Mouse (Mus musculus) lung, postnatal 0 days (tissue): ENCODE measurements around the gene Cdh26. TPM values are rescaled to one million over a fixed set of nuclear protein-coding genes. Genes with fewer than 3 reads are reported as not detected.

Experiments used
- ATAC-seq: fragments of 200-750 bp; cut with Nextera tagmentation; 2 replicates; pipeline ENCODE4 v1.8.0; 2017; ENCODE audit warnings: moderate library complexity
- DNase-seq: peaks from one replicate; pipeline ENCODE4 v3.0.0-alpha.2; 2016; ENCODE audit warnings: low spot score
- H3K27ac ChIP-seq: fragments of 300-500 bp; sonication (generic); 2 replicates; pipeline ENCODE4 v1.5.1; 2014; ENCODE audit warnings: antibody characterized with exemption, mild to moderate bottlenecking, low read length, mixed read lengths
- H3K27me3 ChIP-seq: fragments of 300-500 bp; sonication (generic); replicated peaks from 2 replicates; pipeline ENCODE4 v1.6.1; 2014; ENCODE audit warnings: low read length, mixed read lengths; ENCODE audit not compliant: insufficient read depth
- H3K36me3 ChIP-seq: fragments of 300-500 bp; sonication (generic); 2 replicates; pipeline ENCODE4 v1.6.1; 2014; ENCODE audit warnings: low read length, mixed read lengths; ENCODE audit not compliant: insufficient read depth
- H3K4me1 ChIP-seq: fragments of 300-500 bp; sonication (generic); 2 replicates; pipeline ENCODE4 v1.6.1; 2014; ENCODE audit warnings: antibody characterized with exemption, low read depth, low read length, mixed read lengths; ENCODE audit not compliant: insufficient read depth
- H3K4me2 ChIP-seq: fragments of 300-500 bp; sonication (generic); replicated peaks from 2 replicates; pipeline ENCODE4 v1.6.1; 2014; ENCODE audit warnings: low read depth, mild to moderate bottlenecking, low read length, moderate library complexity, mixed read lengths
- H3K4me3 ChIP-seq: fragments of 300-500 bp; sonication (generic); 2 replicates; pipeline ENCODE4 v1.5.1; 2014; ENCODE audit warnings: low read depth, low read length
- H3K9ac ChIP-seq: fragments of 300-500 bp; sonication (generic); replicated peaks from 2 replicates; pipeline ENCODE4 v1.6.1; 2014; ENCODE audit warnings: low read depth, mild to moderate bottlenecking
- H3K9me3 ChIP-seq: fragments of 300-500 bp; sonication (generic); 2 replicates; pipeline ENCODE4 v1.6.1; 2016; ENCODE audit warnings: low read length, mixed read lengths
- CTCF ChIP-seq: IDR thresholded peaks from 2 replicates; pipeline ENCODE4 v1.5.1; 2016; ENCODE audit warnings: antibody characterized with exemption, mild to moderate bottlenecking
- EP300 ChIP-seq: IDR thresholded peaks from 2 replicates; pipeline ENCODE4 v1.6.1; 2016; ENCODE audit warnings: antibody characterized with exemption, mild to moderate bottlenecking, control low read depth
- WGBS: fragments of 180-500 bp; shearing (Covaris S2); extraction: QIAGEN DNeasy Blood & Tissue Kit; methylation state at CpG from one replicate; pipeline ENCODE4 v1.1.7; 2014; 5-methylcytosine and 5-hydroxymethylcytosine counted together
- polyA plus RNA-seq: library from polyadenylated mRNA; unstranded; fragments of >200 nt; fragmentation: Nextera tagmentation; extraction: Ambion mirVana; gene quantifications from 2 replicates; pipeline ENCODE4 v1.2.1, GENCODE M21; 2015

Gene Cdh26
- polyA plus RNA-seq, 1 experiment from 2014 or later: 0.13 TPM

- Histone ChIP-seq H3K9ac (peak overlapping the region; percentile 16), H3K4me1 (peaks cover 7% of the 10 kb centered on the region), H3K9me3 (no peaks in the 10 kb centered on the region), H3K27ac (peak overlapping the region; percentile 38; the same call in 1 of the 2 replicates), H3K4me2 (peak overlapping the region; percentile 95), H3K36me3 (no peaks in the 10 kb centered on the region), H3K4me3 (peak overlapping the region; percentile 67), H3K27me3 (0 out of 2 replicates have a peak, but pooled peaks cover 2% of the 10 kb centered on the region)
- no peak for ATAC-seq
- 16% methylated on average over 63 of the region's 75 CpGs for WGBS
- TF ChIP-seq EP300: no peak
- no peak for TF ChIP-seq CTCF
- no peak for DNase-seq
These were observed 16.7 kb upstream of the Cdh26 start for GRCm38 (mm10) chr2:178413481-178414260.

GRCm38 (mm10) chr2:178414261-178415149 is 15.8 kb upstream of the Cdh26 start, which contains the start of the genes Ppp1r3d and Fam217b:
TSS of gene Ppp1r3d (minus strand) at chr2:178414472.
TSS of gene Fam217b (plus strand) at chr2:178414524.
- peak; percentile 76 for ATAC-seq
- peak within 1 kb of the TSS; percentile 95 for H3K4me2 ChIP-seq
- H3K36me3 ChIP-seq: no peaks in the 10 kb centered on the region
- TF ChIP-seq EP300 (no peak), CTCF (peak; percentile 47)
- WGBS: 0% methylated on average over 46 of the region's 74 CpGs
- no peaks in the 10 kb centered on the region for H3K9me3 ChIP-seq
- H3K27me3 ChIP-seq: 0 out of 2 replicates have a peak, but pooled peaks cover 2% of the 10 kb centered on the region
- peak within 1 kb of the TSS; percentile 67 for H3K4me3 ChIP-seq
- peak within 1 kb of the TSS; percentile 16 for H3K9ac ChIP-seq
- H3K4me1 ChIP-seq: peaks cover 7% of the 10 kb centered on the region
- DNase-seq: peak; percentile 63
- H3K27ac ChIP-seq: peak within 1 kb of the TSS; percentile 38

- Histone ChIP-seq H3K4me3 (peak overlapping the region; percentile 67), H3K27ac (no peak overlapping the region)
- no peak for DNase-seq
These were observed 15.2 kb upstream of the Cdh26 start for GRCm38 (mm10) chr2:178415150-178415448.

GRCm38 (mm10) chr2:178416427-178416826 is 13.9 kb upstream of the Cdh26 start:
- no peaks in the 10 kb centered on the region for H3K9me3 ChIP-seq
- H3K9ac ChIP-seq: no peak overlapping the region
- peak; percentile 81 for DNase-seq
- no peak overlapping the region for H3K4me3 ChIP-seq
- 49% methylated on average over 13 of the region's 13 CpGs for WGBS
- H3K4me2 ChIP-seq: no peak overlapping the region
- TF ChIP-seq CTCF (no peak), EP300 (no peak)
- H3K27ac ChIP-seq: no peak overlapping the region
- H3K36me3 ChIP-seq: no peaks in the 10 kb centered on the region
- ATAC-seq: peak; percentile 30; the same call in 1 of the 2 replicates
- H3K27me3 ChIP-seq: 0 out of 2 replicates have a peak, but pooled peaks cover 2% of the 10 kb centered on the region
- H3K4me1 ChIP-seq: peaks cover 7% of the 10 kb centered on the region

More at GRCm38 (mm10) chr2:178415150-178415448, 15.2 kb upstream of the Cdh26 start:
- H3K9ac ChIP-seq: no peak overlapping the region
- H3K27me3 ChIP-seq: 0 out of 2 replicates have a peak, but pooled peaks cover 2% of the 10 kb centered on the region
- no peaks in the 10 kb centered on the region for H3K36me3 ChIP-seq
- H3K9me3 ChIP-seq: no peaks in the 10 kb centered on the region
- no peak for TF ChIP-seq CTCF
- TF ChIP-seq EP300: no peak
- H3K4me2 ChIP-seq: peak overlapping the region; percentile 95
- WGBS: 27% methylated on average over 3 of the region's 3 CpGs
- peaks cover 7% of the 10 kb centered on the region for H3K4me1 ChIP-seq
- no peak for ATAC-seq

GRCm38 (mm10) chr2:178416970-178417369 is 13.4 kb upstream of the Cdh26 start:
- no peak for TF ChIP-seq CTCF
- TF ChIP-seq EP300: no peak
- no peak overlapping the region for H3K4me2 ChIP-seq
- no peaks in the 10 kb centered on the region for H3K9me3 ChIP-seq
- H3K4me3 ChIP-seq: no peak overlapping the region
- ATAC-seq: no peak
- DNase-seq: no peak
- 71% methylated on average over 4 of the region's 4 CpGs for WGBS
- peaks cover 7% of the 10 kb centered on the region for H3K4me1 ChIP-seq
- H3K27ac ChIP-seq: no peak overlapping the region
- no peak overlapping the region for H3K9ac ChIP-seq
- no peaks in the 10 kb centered on the region for H3K27me3 ChIP-seq
- no peaks in the 10 kb centered on the region for H3K36me3 ChIP-seq

- ATAC-seq: no peak
- Histone ChIP-seq H3K4me2 (no peak overlapping the region), H3K9me3 (no peaks in the 10 kb centered on the region), H3K9ac (no peak overlapping the region), H3K27ac (no peak overlapping the region), H3K36me3 (no peaks in the 10 kb centered on the region), H3K27me3 (no peaks in the 10 kb centered on the region), H3K4me1 (no peaks in the 10 kb centered on the region), H3K4me3 (no peak overlapping the region)
- 89% methylated on average over 9 of the region's 9 CpGs for WGBS
- TF ChIP-seq EP300: no peak
- no peak for TF ChIP-seq CTCF
- DNase-seq: no peak
These were observed 9.8 kb upstream of the Cdh26 start for GRCm38 (mm10) chr2:178420576-178420975.
